Mouse (Mus musculus) stomach, postnatal 0 days (tissue): Measurements from ENCODE around the gene Gldc.

Experiments used
- CTCF ChIP-seq: IDR thresholded peaks from 2 replicates; pipeline ENCODE4 v1.5.1; 2016; ENCODE audit warnings: antibody characterized with exemption, low read depth, mild to moderate bottlenecking, moderate library complexity
- EP300 ChIP-seq: optimal IDR thresholded peaks from 2 replicates; pipeline ENCODE3; 2016; ENCODE audit warnings: antibody characterized with exemption

GRCm38 (mm10) chr19:30050584-30050983 lies 124.6 kb downstream of the Gldc start:
- TF ChIP-seq EP300 (no peak), CTCF (no peak)
